Mouse (Mus musculus): ENCODE measurements at regions not wholly inside any gene's neighbourhood (a gene's known extent, or its start where the extent isn't known, plus 50 kb on each side); places are given as distances from the start of the nearest gene placed in this dataset.

DNA sequence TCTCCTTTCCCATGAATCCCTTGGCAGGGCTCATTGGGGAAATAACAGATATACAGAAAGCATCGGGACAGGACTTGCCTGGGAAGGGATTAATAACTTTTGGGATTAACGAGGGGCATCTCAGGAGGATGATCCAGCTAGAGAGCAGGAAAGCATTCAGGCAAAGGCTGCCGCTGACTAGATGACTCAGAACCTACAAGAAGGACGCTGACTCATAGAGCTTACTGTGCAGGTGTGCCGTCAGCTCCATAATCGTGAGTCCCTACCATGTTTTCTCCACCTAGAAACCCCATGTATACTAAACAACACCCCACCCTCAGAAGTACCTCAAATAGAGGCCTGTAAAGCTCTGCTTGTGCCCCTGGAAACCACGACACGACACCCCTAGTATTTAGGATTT is 50.9 kb upstream of the Tenm4 start:
- Histone ChIP-seq H3K9ac (replicated peaks; ENCODE audit: low read depth, low read length) (no peak overlapping the region), H3K27me3 (ENCODE audit: control insufficient read depth, insufficient read depth, low read length) (no peaks in the 10 kb centered on the region), H3K4me2 (replicated peaks; ENCODE audit: low read depth, low read length) (no peak overlapping the region), H3K9me3 (ENCODE audit: control insufficient read depth, low read depth, low read length) (no peaks in the 10 kb centered on the region), H3K27ac (ENCODE audit: low read length) (no peak overlapping the region), H3K4me3 (ENCODE audit: low read depth, low read length) (no peak overlapping the region), H3K36me3 (ENCODE audit: control insufficient read depth, insufficient read depth, low read length) (no peaks in the 10 kb centered on the region), H3K4me1 (ENCODE audit: control insufficient read depth, insufficient read depth, low read length) (no peaks in the 10 kb centered on the region)
- 83% methylated on average over 8 of the region's 8 CpGs for WGBS
- ATAC-seq (ENCODE audit: insufficient number of reproducible peaks, insufficient read depth, low FRiP score, low read depth), result no peak
